Mouse (Mus musculus) myocyte (in vitro differentiated cells): ENCODE data around the gene Map2k4. TPM values are rescaled to one million over a fixed set of nuclear protein-coding genes. Genes with fewer than 3 reads are reported as not detected.

Experiments used
- H3K27me3 ChIP-seq: one replicate; pipeline ENCODE4 v1.6.1; 2011; ENCODE audit not compliant: control insufficient read depth, insufficient read depth, insufficient read length
- H3K36me3 ChIP-seq: one replicate; pipeline ENCODE4 v1.6.1; 2011; ENCODE audit not compliant: control insufficient read depth, insufficient read depth
- H3K4me2 ChIP-seq: one replicate; pipeline ENCODE4 v1.6.1; 2011; ENCODE audit warnings: low read depth, control low read depth
- H3K4me3 ChIP-seq: one replicate; pipeline ENCODE4 v1.5.1; 2011; ENCODE audit warnings: mild to moderate bottlenecking, control low read depth, moderate library complexity
- H3K79me2 ChIP-seq: one replicate; pipeline ENCODE4 v1.6.1; 2011; ENCODE audit not compliant: control insufficient read depth, insufficient read depth
- H3ac ChIP-seq: one replicate; pipeline ENCODE4 v1.6.1; 2011; ENCODE audit not compliant: control insufficient read depth, insufficient read length
- CEBPB ChIP-seq: IDR thresholded peaks from 2 replicates; pipeline ENCODE4 v1.6.1; 2011; ENCODE audit warnings: mild to moderate bottlenecking, moderate library complexity; ENCODE audit not compliant: poor library complexity, insufficient read depth, severe bottlenecking
- E2F4 ChIP-seq: IDR thresholded peaks from one replicate; pipeline ENCODE4 v1.6.1; 2011; ENCODE audit warnings: mild to moderate bottlenecking, control low read depth, moderate library complexity; ENCODE audit not compliant: insufficient read depth
- MAX ChIP-seq: IDR thresholded peaks from one replicate; pipeline ENCODE4 v1.6.1; 2011; ENCODE audit warnings: low read depth, mild to moderate bottlenecking, control low read depth
- MYOD1 ChIP-seq, 3 experiments: IDR thresholded peaks; one replicate each; pipeline ENCODE4 v1.6.1; 2011; ENCODE audit warnings: control low read depth in 2 of 3, low read depth in 2 of 3, mild to moderate bottlenecking in 2 of 3, moderate library complexity in 1 of 3; ENCODE audit not compliant: insufficient read length in 2 of 3, control insufficient read depth in 1 of 3
- MYOG ChIP-seq, 3 experiments: IDR thresholded peaks; one replicate each; pipeline ENCODE4 v1.6.1; 2011; ENCODE audit warnings: control low read depth in 2 of 3, low read depth in 2 of 3, mild to moderate bottlenecking in 2 of 3; ENCODE audit not compliant: insufficient read length in 2 of 3, control insufficient read depth in 1 of 3, insufficient read depth in 1 of 3
- POLR2A ChIP-seq: IDR thresholded peaks from one replicate; pipeline ENCODE4 v1.6.1; 2011; ENCODE audit warnings: low read depth, mild to moderate bottlenecking, control low read depth, moderate library complexity; ENCODE audit not compliant: insufficient read length
- POLR2AphosphoS2 ChIP-seq: IDR thresholded peaks from one replicate; pipeline ENCODE4 v1.6.1; 2011; ENCODE audit warnings: low read depth, control low read depth; ENCODE audit not compliant: insufficient read length
- REST ChIP-seq: IDR thresholded peaks from one replicate; pipeline ENCODE4 v1.6.1; 2011; ENCODE audit warnings: mild to moderate bottlenecking, control low read depth, moderate library complexity; ENCODE audit not compliant: insufficient read depth, insufficient read length
- SRF ChIP-seq: IDR thresholded peaks from one replicate; pipeline ENCODE4 v1.6.1; 2011; ENCODE audit warnings: low read depth; ENCODE audit not compliant: control insufficient read depth, insufficient read length
- TCF12 ChIP-seq: IDR thresholded peaks from one replicate; pipeline ENCODE4 v1.6.1; 2011; ENCODE audit warnings: mild to moderate bottlenecking, control low read depth; ENCODE audit not compliant: poor library complexity, insufficient read depth, severe bottlenecking
- TCF3 ChIP-seq: IDR thresholded peaks from one replicate; pipeline ENCODE4 v1.6.1; 2011; ENCODE audit warnings: low read depth, control low read depth; ENCODE audit not compliant: insufficient read length
- USF1 ChIP-seq: IDR thresholded peaks from one replicate; pipeline ENCODE4 v1.6.1; 2011; ENCODE audit warnings: low read depth, mild to moderate bottlenecking, control low read depth, moderate library complexity
- polyA plus RNA-seq: library from polyadenylated mRNA; unstranded; fragments of >200 nt; fragmentation: generic; extraction: Trizol; gene quantifications from one replicate; pipeline ENCODE4 v1.2.1, GENCODE M21; 2012; ENCODE audit warnings: missing spikeins

Map2k4 gene
- polyA plus RNA-seq, 1 experiment: 29.1 TPM

DNA sequence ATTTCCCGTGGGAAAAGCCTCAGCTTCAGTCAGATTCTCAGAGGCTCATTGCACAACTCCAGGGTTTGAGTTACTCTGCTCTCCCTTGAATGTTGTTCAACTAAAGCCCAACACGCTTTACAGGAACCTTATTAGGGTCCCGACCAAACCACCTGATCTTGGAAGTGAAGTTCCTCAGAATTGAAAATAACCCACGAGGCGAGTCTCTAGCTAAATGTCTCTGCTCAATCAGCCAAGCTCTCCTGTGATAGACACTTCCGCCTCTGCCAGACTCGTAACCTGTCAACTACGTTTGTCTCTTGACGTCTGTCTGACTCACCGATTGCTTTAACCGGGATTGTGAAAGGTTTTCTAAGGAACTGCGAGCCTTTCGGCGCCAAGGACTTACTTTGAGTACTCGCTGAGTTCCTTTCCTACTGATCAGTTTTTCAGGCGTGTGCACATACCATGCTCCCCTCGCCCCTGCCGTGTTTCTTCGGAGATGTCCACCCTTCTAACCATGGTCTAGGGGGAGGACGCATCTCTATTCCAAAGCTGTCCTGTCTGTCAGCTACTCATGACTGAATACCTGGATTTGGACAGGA is 18.3 kb upstream of the Map2k4 start:
- no peaks in the 10 kb centered on the region for H3K36me3 ChIP-seq
- no peak for TF ChIP-seq POLR2A
- TF ChIP-seq REST: no peak
- no peak for TF ChIP-seq MYOD1 (IDR thresholded peaks at IDR 0.05; ENCODE audit: control insufficient read depth in 1 of 3, insufficient read length in 2 of 3, low read depth in 2 of 3)
- TF ChIP-seq E2F4: no peak
- TF ChIP-seq TCF12: no peak
- no peak for TF ChIP-seq USF1
- no peak for TF ChIP-seq CEBPB
- peak overlapping the region; percentile 82 for H3K4me3 ChIP-seq
- peaks cover 35% of the 10 kb centered on the region for H3K79me2 ChIP-seq
- H3ac ChIP-seq: peak overlapping the region; percentile 10
- H3K4me2 ChIP-seq: peak overlapping the region; percentile 95
- no peaks in the 10 kb centered on the region for H3K27me3 ChIP-seq

- Histone ChIP-seq H3K4me2 (no peak overlapping the region), H3K27me3 (no peaks in the 10 kb centered on the region), H3ac (no peak overlapping the region), H3K79me2 (no peaks in the 10 kb centered on the region), H3K4me3 (no peak overlapping the region), H3K36me3 (no peaks in the 10 kb centered on the region)
- TF ChIP-seq TCF3 (no peak), POLR2AphosphoS2 (no peak), TCF12 (no peak), MYOG (IDR thresholded peaks at IDR 0.05; ENCODE audit: control insufficient read depth in 1 of 3, insufficient read depth in 1 of 3, insufficient read length in 2 of 3, low read depth in 2 of 3) (no peak), E2F4 (no peak), MYOD1 (IDR thresholded peaks at IDR 0.05; ENCODE audit: control insufficient read depth in 1 of 3, insufficient read length in 2 of 3, low read depth in 2 of 3) (no peak), REST (no peak), SRF (no peak), MAX (no peak), POLR2A (no peak), USF1 (no peak), CEBPB (no peak)
These were observed 13.8 kb upstream of the Map2k4 start for GRCm38 (mm10) chr11:65801899-65802298.

DNA sequence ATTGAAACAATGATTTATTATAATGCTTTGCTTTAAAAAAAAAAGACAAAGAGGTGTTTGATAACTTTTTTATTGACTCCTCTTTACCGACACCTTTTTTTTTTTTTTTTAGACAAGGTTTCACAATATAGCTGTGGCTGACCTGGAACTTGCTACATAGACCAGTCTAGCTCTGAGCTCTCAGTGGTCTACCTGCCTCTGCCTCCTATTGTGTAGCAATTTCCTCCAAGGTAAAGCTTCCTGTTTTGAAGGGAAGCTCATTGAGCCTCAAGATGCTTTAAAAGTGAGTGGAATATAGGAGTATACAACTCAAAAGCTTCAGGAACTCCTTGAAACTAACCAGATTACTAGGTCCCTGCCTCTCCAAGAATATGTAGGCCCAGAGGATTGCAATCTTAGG is 7.8 kb upstream of the Map2k4 start:
- no peaks in the 10 kb centered on the region for H3K79me2 ChIP-seq
- H3K4me2 ChIP-seq: no peak overlapping the region
- no peak overlapping the region for H3ac ChIP-seq
- H3K27me3 ChIP-seq: no peaks in the 10 kb centered on the region
- H3K4me3 ChIP-seq: no peak overlapping the region
- no peaks in the 10 kb centered on the region for H3K36me3 ChIP-seq
- TF ChIP-seq MAX (no peak), CEBPB (no peak), TCF3 (no peak), SRF (no peak), POLR2AphosphoS2 (no peak), MYOG (IDR thresholded peaks at IDR 0.05; ENCODE audit: control insufficient read depth in 1 of 3, insufficient read depth in 1 of 3, insufficient read length in 2 of 3, low read depth in 2 of 3) (no peak), MYOD1 (IDR thresholded peaks at IDR 0.05; ENCODE audit: control insufficient read depth in 1 of 3, insufficient read length in 2 of 3, low read depth in 2 of 3) (no peak), USF1 (no peak), E2F4 (no peak), REST (no peak), POLR2A (no peak), TCF12 (no peak)

- Histone ChIP-seq H3K4me3 (no peak overlapping the region), H3K36me3 (no peaks in the 10 kb centered on the region), H3ac (no peak overlapping the region), H3K27me3 (no peaks in the 10 kb centered on the region), H3K79me2 (no peaks in the 10 kb centered on the region), H3K4me2 (peak overlapping the region; percentile 39)
- TF ChIP-seq CEBPB (no peak), POLR2AphosphoS2 (no peak), MAX (no peak), USF1 (no peak), REST (no peak), SRF (no peak), POLR2A (no peak), TCF12 (no peak), MYOD1 (IDR thresholded peaks at IDR 0.05; ENCODE audit: control insufficient read depth in 1 of 3, insufficient read length in 2 of 3, low read depth in 2 of 3) (no peak)
These were observed 6.5 kb upstream of the Map2k4 start for GRCm38 (mm10) chr11:65794428-65795219.
